In genomic region chr10:78119422-78119821, GRCm38 (mm10) we compare ENCODE assay signal across 29 mouse cellular contexts.
"Had no signal": no experiment of that assay in that cellular context is flagged by ENCODE, and none has a peak within 500 bp of the region (broad histone marks: within the 10 kb centered on the region; RNA-seq: fewer than 3 reads in every experiment).

No protein-coding gene starts in this region.

- H3K27ac ChIP-seq: heart, embryonic 13.5 days; heart, embryonic 15.5 days; hindbrain, embryonic 10.5 days; hindbrain, embryonic 12.5 days; hindbrain, embryonic 13.5 days; hindbrain, embryonic 14.5 days; hindbrain, embryonic 15.5 days; hindbrain, postnatal 0 days; intestine, embryonic 15.5 days; kidney, embryonic 15.5 days; kidney, postnatal 0 days; layer of hippocampus, adult 2 months; left cerebral cortex, adult 2 months had no signal

- H3K27me3 ChIP-seq: heart, embryonic 12.5 days; heart, embryonic 13.5 days; heart, embryonic 15.5 days; hindbrain, embryonic 12.5 days; hindbrain, embryonic 13.5 days; hindbrain, embryonic 15.5 days; intestine, embryonic 15.5 days; kidney, embryonic 15.5 days had no signal

- H3K4me1 ChIP-seq: hindbrain, embryonic 12.5 days; hindbrain, embryonic 13.5 days; hindbrain, embryonic 15.5 days had no signal

- DNase-seq: heart, postnatal 10 days; heart, postnatal 14 days; heart, postnatal 36 days; kidney, adult 11 months; kidney, adult 18-20 months; kidney, adult 2 months; kidney, adult 8-10 months; kidney, adult 9 months; kidney, postnatal 10 days; kidney, postnatal 14 days; kidney, postnatal 25 days; kidney, postnatal 36 days; kidney, postnatal 4 days; layer of hippocampus, adult 9-11 months; layer of hippocampus, postnatal 36 days had no signal

- H3K9me3 ChIP-seq: heart, embryonic 15.5 days; hindbrain, embryonic 10.5 days; hindbrain, embryonic 12.5 days; hindbrain, embryonic 13.5 days; hindbrain, embryonic 15.5 days; intestine, embryonic 15.5 days; kidney, embryonic 15.5 days had no signal

- H3K4me3 ChIP-seq: heart, embryonic 12.5 days; heart, embryonic 13.5 days; heart, embryonic 15.5 days; hindbrain, embryonic 10.5 days; hindbrain, embryonic 12.5 days; hindbrain, embryonic 13.5 days; hindbrain, embryonic 15.5 days; intestine, embryonic 15.5 days; kidney, embryonic 15.5 days; layer of hippocampus, adult 2 months; left cerebral cortex, adult 2 months had no signal

- H3K36me3 ChIP-seq: heart, embryonic 12.5 days; heart, embryonic 13.5 days; heart, embryonic 15.5 days; hindbrain, embryonic 10.5 days; hindbrain, embryonic 12.5 days; hindbrain, embryonic 13.5 days; hindbrain, embryonic 15.5 days; intestine, embryonic 15.5 days; kidney, embryonic 15.5 days had no signal
